Mouse (Mus musculus) thymus, postnatal 10 days (tissue): Measurements from ENCODE around the gene Hcn1.
A peak's percentile ranks its signal among the peaks of the same experiment; 100 is the strongest.

Source experiments
- DNase-seq, 2 experiments: peaks; one replicate each; pipeline ENCODE4 v3.0.0; 2021; ENCODE audit warnings: low spot score in 2 of 2

Hcn1 gene

GRCm38 (mm10) chr13:117602181-117602580 is at the start of gene Hcn1:
Gene Hcn1, plus strand, starts transcription at chr13:117602320.
- peak; percentile 42 to 80 for DNase-seq

- no peak for DNase-seq
Measured at GRCm38 (mm10) chr13:117567251-117567650, 34.9 kb upstream of the Hcn1 start.

- DNase-seq: no peak
Measured at GRCm38 (mm10) chr13:117571747-117572146, 30.4 kb upstream of the Hcn1 start.

- no peak for DNase-seq
Measured at GRCm38 (mm10) chr13:117594494-117595182, 7.5 kb upstream of the Hcn1 start.

- DNase-seq: no peak
Measured at GRCm38 (mm10) chr13:117595183-117595532, 7.0 kb upstream of the Hcn1 start.

GRCm38 (mm10) chr13:117601331-117601965 is 672 bp upstream of the Hcn1 start:
- DNase-seq: no peak

GRCm38 (mm10) chr13:117602617-117603358 is 668 bp downstream of the Hcn1 start:
- DNase-seq: peak; percentile 3 to 20

- DNase-seq: peak in 1 of 2 experiments; percentile 4
Measured at GRCm38 (mm10) chr13:117603421-117603820, 1.3 kb downstream of the Hcn1 start.

- peak in 1 of 2 experiments; percentile 38 for DNase-seq
Measured at GRCm38 (mm10) chr13:117604073-117604472, 2.0 kb downstream of the Hcn1 start.

GRCm38 (mm10) chr13:117604971-117605750 is 3.0 kb downstream of the Hcn1 start:
- no peak for DNase-seq

- DNase-seq: no peak
Measured at GRCm38 (mm10) chr13:117611881-117612280, 9.8 kb downstream of the Hcn1 start.

- no peak for DNase-seq
Measured at GRCm38 (mm10) chr13:117619544-117619943, 17.4 kb downstream of the Hcn1 start.

GRCm38 (mm10) chr13:117657501-117657900 is 55.4 kb downstream of the Hcn1 start:
- no peak for DNase-seq

GRCm38 (mm10) chr13:117658414-117659175 is 56.5 kb downstream of the Hcn1 start:
- no peak for DNase-seq

GRCm38 (mm10) chr13:117659511-117659910 is 57.4 kb downstream of the Hcn1 start:
- DNase-seq: no peak

- DNase-seq: no peak
Measured at GRCm38 (mm10) chr13:117662661-117663060, 60.5 kb downstream of the Hcn1 start.

- DNase-seq: no peak
Measured at GRCm38 (mm10) chr13:117669303-117669702, 67.2 kb downstream of the Hcn1 start.

GRCm38 (mm10) chr13:117671851-117672250 is 69.7 kb downstream of the Hcn1 start:
- DNase-seq: no peak

GRCm38 (mm10) chr13:117676418-117676817 is 74.3 kb downstream of the Hcn1 start:
- DNase-seq: no peak

- no peak for DNase-seq
Measured at GRCm38 (mm10) chr13:117687670-117688069, 85.5 kb downstream of the Hcn1 start.

GRCm38 (mm10) chr13:117694729-117695332 is 92.7 kb downstream of the Hcn1 start:
- no peak for DNase-seq
